Mouse (Mus musculus): ENCODE measurements around the gene Agps. TPM values are rescaled to one million over a fixed set of nuclear protein-coding genes. Genes with fewer than 3 reads are reported as not detected.

Gene Agps
- 10 to 100 TPM; 17.7 to 25.4 TPM for total RNA-seq (2021)
- long read RNA-seq, experiment 1, full-length matches to known transcripts = 22 of 30 reads
- long read RNA-seq, experiment 1, partial matches to known transcripts = 1 of 30 reads
- long read RNA-seq, experiment 1, other reads (novel, unspliced or antisense) = 7 of 30 reads
- long read RNA-seq, experiment 2, full-length matches to known transcripts = 14 of 21 reads
- long read RNA-seq, experiment 2, partial matches to known transcripts = 1 of 21 reads
- long read RNA-seq, experiment 2, other reads (novel, unspliced or antisense) = 6 of 21 reads

GRCm38 (mm10) chr2:75831881-75832633, at the start of gene Agps:
TSS of gene Agps (plus strand) at chr2:75832177.
- peak; percentile 95 for DNase-seq
- TF ChIP-seq CTCF (IDR thresholded peaks at IDR 0.05) = peak; percentile 13; the same call in 1 of the 2 replicates
- Histone ChIP-seq H3K27ac (peak within 1 kb of the TSS; percentile 89), H3K4me3 (peak within 1 kb of the TSS; percentile 74)
- intact Hi-C loops (cut with DNase I) = no loop called here

GRCm38 (mm10) chr2:75786075-75786474, 45.9 kb upstream of the Agps start:
- H3K27ac ChIP-seq = no peak overlapping the region
- peak; percentile 46 for DNase-seq
- no peak overlapping the region; the same call in 1 of the 2 replicates for H3K4me3 ChIP-seq
- TF ChIP-seq CTCF (IDR thresholded peaks at IDR 0.05) = no peak; the same call in 1 of the 2 replicates
- intact Hi-C loops (cut with DNase I) = loop anchor here (1.0 kb wide), 2 partner anchors 61 to 93 kb away; no protein-coding TSS in a partner anchor

GRCm38 (mm10) chr2:75788511-75788910, 43.5 kb upstream of the Agps start:
- no peak for TF ChIP-seq CTCF (IDR thresholded peaks at IDR 0.05)
- H3K27ac ChIP-seq = no peak overlapping the region
- DNase-seq = no peak
- intact Hi-C loops (cut with DNase I) = no loop called here
- H3K4me3 ChIP-seq = no peak overlapping the region

- no peak for TF ChIP-seq CTCF (IDR thresholded peaks at IDR 0.05)
- H3K4me3 ChIP-seq = no peak overlapping the region
- DNase-seq = no peak
- H3K27ac ChIP-seq = no peak overlapping the region
- intact Hi-C loops (cut with DNase I) = no loop called here
Measured at GRCm38 (mm10) chr2:75789959-75790523, 41.9 kb upstream of the Agps start.

GRCm38 (mm10) chr2:75791561-75792308, 40.2 kb upstream of the Agps start:
- H3K27ac ChIP-seq = no peak overlapping the region
- peak overlapping the region; percentile 37; the same call in 1 of the 2 replicates for H3K4me3 ChIP-seq
- intact Hi-C loops (cut with DNase I) = no loop called here
- peak; percentile 56 for TF ChIP-seq CTCF (IDR thresholded peaks at IDR 0.05)
- DNase-seq = no peak

GRCm38 (mm10) chr2:75792377-75793203, 39.4 kb upstream of the Agps start:
- DNase-seq = peak; percentile 46
- no peak overlapping the region for H3K4me3 ChIP-seq
- intact Hi-C loops (cut with DNase I) = no loop called here
- no peak for TF ChIP-seq CTCF (IDR thresholded peaks at IDR 0.05)
- H3K27ac ChIP-seq = no peak overlapping the region

GRCm38 (mm10) chr2:75796181-75796580, 35.8 kb upstream of the Agps start:
- Histone ChIP-seq H3K27ac (no peak overlapping the region), H3K4me3 (no peak overlapping the region)
- TF ChIP-seq CTCF (IDR thresholded peaks at IDR 0.05) = no peak
- no peak for DNase-seq
- intact Hi-C loops (cut with DNase I) = loop anchor here (5.0 kb wide), 1 partner anchor 166 kb away; no protein-coding TSS in a partner anchor

- no peak for DNase-seq
- intact Hi-C loops (cut with DNase I) = loop anchor here (5.0 kb wide), 1 partner anchor 164 kb away; no protein-coding TSS in a partner anchor
- no peak for TF ChIP-seq CTCF (IDR thresholded peaks at IDR 0.05)
- H3K4me3 ChIP-seq = no peak overlapping the region
- H3K27ac ChIP-seq = no peak overlapping the region
Measured at GRCm38 (mm10) chr2:75798434-75798970, 33.5 kb upstream of the Agps start.

- Histone ChIP-seq H3K27ac (no peak overlapping the region), H3K4me3 (no peak overlapping the region)
- no peak for TF ChIP-seq CTCF (IDR thresholded peaks at IDR 0.05)
- DNase-seq = no peak
- intact Hi-C loops (cut with DNase I) = no loop called here
Measured at GRCm38 (mm10) chr2:75805767-75806166, 26.2 kb upstream of the Agps start.

- no peak for TF ChIP-seq CTCF (IDR thresholded peaks at IDR 0.05)
Measured at GRCm38 (mm10) chr2:75806891-75807290, 25.1 kb upstream of the Agps start.

GRCm38 (mm10) chr2:75807460-75807859, 24.5 kb upstream of the Agps start:
- no peak for TF ChIP-seq CTCF (IDR thresholded peaks at IDR 0.05)
- Histone ChIP-seq H3K4me3 (no peak overlapping the region), H3K27ac (no peak overlapping the region)
- no peak for DNase-seq
- intact Hi-C loops (cut with DNase I) = no loop called here

More at GRCm38 (mm10) chr2:75806891-75807290, 25.1 kb upstream of the Agps start:
- intact Hi-C loops (cut with DNase I) = no loop called here
- Histone ChIP-seq H3K4me3 (no peak overlapping the region), H3K27ac (no peak overlapping the region)
- DNase-seq = no peak

All from gastrocnemius, adult 2 months (tissue).